Mouse (Mus musculus) lung, embryonic 16.5 days (tissue): ENCODE data around the gene Zfp52. TPM values are rescaled to one million over a fixed set of nuclear protein-coding genes. Genes with fewer than 3 reads are reported as not detected.

Source experiments
- ATAC-seq: fragments of 200-750 bp; cut with Nextera tagmentation; 2 replicates; pipeline ENCODE4 v1.8.0; 2017; ENCODE audit warnings: low read depth, mild to moderate bottlenecking, moderate library complexity
- H3K27ac ChIP-seq: fragments of 300-500 bp; sonication (generic); 2 replicates; pipeline ENCODE4 v1.5.1; 2014; ENCODE audit warnings: mild to moderate bottlenecking, control low read depth, low read length
- H3K27me3 ChIP-seq: fragments of 300-500 bp; sonication (generic); 2 replicates; pipeline ENCODE4 v1.6.1; 2014; ENCODE audit warnings: low read depth, low read length, mixed read lengths; ENCODE audit not compliant: control insufficient read depth, insufficient read depth
- H3K36me3 ChIP-seq: fragments of 300-500 bp; sonication (generic); 2 replicates; pipeline ENCODE4 v1.6.1; 2014; ENCODE audit warnings: low read length; ENCODE audit not compliant: control insufficient read depth, insufficient read depth
- H3K4me1 ChIP-seq: fragments of 300-500 bp; sonication (generic); replicated peaks from 2 replicates; pipeline ENCODE4 v1.6.1; 2014; ENCODE audit warnings: low read length, mixed read lengths; ENCODE audit not compliant: control insufficient read depth, insufficient read depth
- H3K4me2 ChIP-seq: fragments of 300-500 bp; sonication (generic); 2 replicates; pipeline ENCODE4 v1.6.1; 2014; ENCODE audit warnings: low read depth, low read length, control low read depth
- H3K4me3 ChIP-seq: fragments of 300-500 bp; sonication (generic); 2 replicates; pipeline ENCODE4 v1.5.1; 2014; ENCODE audit warnings: mild to moderate bottlenecking, low read length, control low read depth
- H3K9ac ChIP-seq: fragments of 300-500 bp; sonication (generic); 2 replicates; pipeline ENCODE4 v1.6.1; 2014; ENCODE audit warnings: low read length, control low read depth
- H3K9me3 ChIP-seq: fragments of 300-500 bp; sonication (generic); 2 replicates; pipeline ENCODE4 v1.6.1; 2016; ENCODE audit warnings: low read length; ENCODE audit not compliant: control insufficient read depth
- WGBS: fragments of 180-500 bp; shearing (Covaris S2); extraction: QIAGEN DNeasy Blood & Tissue Kit; methylation state at CpG from one replicate; pipeline ENCODE4 v1.1.7; 2014; 5-methylcytosine and 5-hydroxymethylcytosine counted together
- polyA plus RNA-seq: library from polyadenylated mRNA; unstranded; fragments of >200 nt; fragmentation: Nextera tagmentation; extraction: Ambion mirVana; gene quantifications from 2 replicates; pipeline ENCODE4 v1.2.1, GENCODE M21; 2015

The Zfp52 gene
- 4.7 and 5.5 TPM in 2 replicates for polyA plus RNA-seq

- Histone ChIP-seq H3K36me3 (no peaks in the 10 kb centered on the region), H3K27me3 (no peaks in the 10 kb centered on the region), H3K27ac (peak within 1 kb of the TSS; percentile 62), H3K4me2 (peak within 1 kb of the TSS; percentile 89), H3K4me1 (peaks cover 8% of the 10 kb centered on the region), H3K9me3 (no peaks in the 10 kb centered on the region), H3K9ac (peak within 1 kb of the TSS; percentile 67), H3K4me3 (peak within 1 kb of the TSS; percentile 64)
- 3% methylated on average over 21 of the region's 21 CpGs for WGBS
- peak; percentile 77 for ATAC-seq
Measured at GRCm38 (mm10) chr17:21535096-21536001, at the start of gene Zfp52. Zfp52 (plus strand) TSS chr17:21535539.

GRCm38 (mm10) chr17:21488760-21489499 is 46.4 kb upstream of the Zfp52 start, which contains the start of gene Zfp53:
Zfp53 (plus strand) TSS chr17:21488998.
- Histone ChIP-seq H3K4me1 (peaks cover 5% of the 10 kb centered on the region), H3K4me3 (peak within 1 kb of the TSS; percentile 96), H3K27me3 (no peaks in the 10 kb centered on the region), H3K36me3 (no peaks in the 10 kb centered on the region), H3K9ac (peak within 1 kb of the TSS; percentile 84), H3K9me3 (no peaks in the 10 kb centered on the region), H3K4me2 (peak within 1 kb of the TSS; percentile 81), H3K27ac (peak within 1 kb of the TSS; percentile 88)
- WGBS: under 1% methylated on average over 34 of the region's 34 CpGs
- peak; percentile 100 for ATAC-seq

- WGBS: 4% methylated on average over 8 of the region's 8 CpGs
- no peaks in the 10 kb centered on the region for H3K27me3 ChIP-seq
- H3K4me1 ChIP-seq: peaks cover 5% of the 10 kb centered on the region
- peak overlapping the region; percentile 81 for H3K4me2 ChIP-seq
- H3K36me3 ChIP-seq: no peaks in the 10 kb centered on the region
- peak overlapping the region; percentile 96 for H3K4me3 ChIP-seq
- no peak overlapping the region for H3K27ac ChIP-seq
- peak; percentile 10; the same call in 1 of the 2 replicates for ATAC-seq
- H3K9ac ChIP-seq: peak overlapping the region; percentile 84
- no peaks in the 10 kb centered on the region for H3K9me3 ChIP-seq
Measured at GRCm38 (mm10) chr17:21489500-21490001, 45.8 kb upstream of the Zfp52 start.

- Histone ChIP-seq H3K27ac (no peak overlapping the region), H3K9me3 (no peaks in the 10 kb centered on the region), H3K4me2 (no peak overlapping the region), H3K9ac (no peak overlapping the region), H3K36me3 (peaks cover 5% of the 10 kb centered on the region; the same call in 1 of the 2 replicates), H3K27me3 (no peaks in the 10 kb centered on the region), H3K4me1 (no peaks in the 10 kb centered on the region), H3K4me3 (no peak overlapping the region)
- 68% methylated on average over 1 of the region's 1 CpGs for WGBS
- ATAC-seq: no peak
Measured at GRCm38 (mm10) chr17:21501365-21501764, 34.0 kb upstream of the Zfp52 start.

- Histone ChIP-seq H3K9me3 (no peaks in the 10 kb centered on the region), H3K4me2 (no peak overlapping the region), H3K27ac (no peak overlapping the region), H3K27me3 (no peaks in the 10 kb centered on the region), H3K9ac (no peak overlapping the region), H3K36me3 (peaks cover 9% of the 10 kb centered on the region), H3K4me1 (no peaks in the 10 kb centered on the region), H3K4me3 (no peak overlapping the region)
- WGBS: 91% methylated on average over 1 of the region's 1 CpGs
- no peak for ATAC-seq
Measured at GRCm38 (mm10) chr17:21504524-21504923, 30.8 kb upstream of the Zfp52 start.

- no peak overlapping the region for H3K9ac ChIP-seq
- ATAC-seq: no peak
- H3K27me3 ChIP-seq: no peaks in the 10 kb centered on the region
- H3K4me3 ChIP-seq: no peak overlapping the region
- H3K27ac ChIP-seq: no peak overlapping the region
- peaks cover 8% of the 10 kb centered on the region for H3K36me3 ChIP-seq
- H3K4me2 ChIP-seq: no peak overlapping the region
- H3K4me1 ChIP-seq: no peaks in the 10 kb centered on the region
- H3K9me3 ChIP-seq: no peaks in the 10 kb centered on the region
- WGBS: 94% methylated on average over 3 of the region's 3 CpGs
Measured at GRCm38 (mm10) chr17:21506258-21506657, 29.1 kb upstream of the Zfp52 start.

- peaks cover 10% of the 10 kb centered on the region for H3K36me3 ChIP-seq
- no peak overlapping the region for H3K4me3 ChIP-seq
- no peak overlapping the region for H3K4me2 ChIP-seq
- ATAC-seq: no peak
- H3K4me1 ChIP-seq: no peaks in the 10 kb centered on the region
- no peaks in the 10 kb centered on the region for H3K9me3 ChIP-seq
- no peak overlapping the region for H3K27ac ChIP-seq
- H3K9ac ChIP-seq: no peak overlapping the region
- H3K27me3 ChIP-seq: no peaks in the 10 kb centered on the region
Measured at GRCm38 (mm10) chr17:21509756-21510155, 25.6 kb upstream of the Zfp52 start.

GRCm38 (mm10) chr17:21515403-21516105 is 19.8 kb upstream of the Zfp52 start:
- peak overlapping the region; percentile 73 for H3K9ac ChIP-seq
- peak; percentile 65; the same call in 1 of the 2 replicates for ATAC-seq

More at GRCm38 (mm10) chr17:21515403-21516105, 19.8 kb upstream of the Zfp52 start:
- H3K9me3 ChIP-seq: no peaks in the 10 kb centered on the region
- peak overlapping the region; percentile 71 for H3K4me3 ChIP-seq
- WGBS: 1% methylated on average over 8 of the region's 8 CpGs
- peaks cover 4% of the 10 kb centered on the region for H3K36me3 ChIP-seq
- H3K27me3 ChIP-seq: no peaks in the 10 kb centered on the region
- peak overlapping the region; percentile 96 for H3K27ac ChIP-seq
- H3K4me1 ChIP-seq: peaks cover 8% of the 10 kb centered on the region
- H3K4me2 ChIP-seq: peak overlapping the region; percentile 79
